Mouse (Mus musculus): Measurements from ENCODE around the gene Enkur.
A peak's percentile ranks its signal among the peaks of the same experiment; 100 is the strongest.
"Not testable (repeated sequence)": the region's sequence is repeated elsewhere in the genome, so short reads cannot be mapped to it uniquely, and the experiment has no call there.

Enkur gene

GRCm38 (mm10) chr2:21204912-21205830 is at the start of gene Enkur, which contains the start of gene Thnsl1:
Enkur (minus strand) TSS chr2:21205365.
Thnsl1 (plus strand) TSS chr2:21205724.
- DNase-seq (ENCODE audit: low spot score in 2 of 2) = peak; percentile 96

DNA sequence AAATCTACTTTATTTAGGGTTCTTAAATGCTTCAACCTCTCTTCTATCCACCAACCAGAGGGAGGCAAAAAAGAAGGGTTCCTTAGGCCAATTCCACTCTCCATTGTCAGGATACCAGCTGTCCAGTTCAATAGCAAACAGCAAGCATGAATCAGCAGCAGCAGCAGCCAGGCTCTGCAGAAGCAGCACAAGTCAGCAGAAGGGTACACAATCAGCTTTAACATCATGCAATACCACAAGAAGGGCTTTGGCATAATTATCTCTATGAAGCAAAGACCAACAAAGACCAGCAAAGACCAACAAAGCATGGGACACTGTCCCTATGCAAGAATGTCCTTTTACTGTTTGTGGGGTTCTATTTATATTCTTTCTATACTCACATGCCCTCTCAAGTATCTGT is 49.1 kb upstream of the Enkur start:
- DNase-seq (ENCODE audit: low spot score in 2 of 2) = no peak

DNA sequence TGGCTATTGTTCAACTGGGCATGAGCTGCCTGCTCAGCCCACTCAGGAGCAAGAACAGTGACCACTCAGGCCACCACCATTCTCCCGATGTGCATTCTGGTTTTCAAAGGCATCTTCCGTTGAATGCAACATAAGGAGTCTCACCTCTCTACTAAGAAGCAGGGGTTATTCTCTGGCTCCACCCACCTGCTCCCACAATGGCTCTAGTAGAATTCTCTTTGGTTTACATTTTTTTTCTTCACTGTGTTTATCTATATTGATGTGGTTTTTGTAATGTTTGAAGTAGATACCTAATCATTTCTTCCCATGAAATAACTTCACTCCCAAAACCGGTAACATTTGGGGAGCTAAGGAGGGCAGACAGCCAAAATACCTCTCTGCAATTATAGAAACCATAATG is 48.5 kb upstream of the Enkur start:
- DNase-seq (ENCODE audit: low spot score in 2 of 2) = no peak

GRCm38 (mm10) chr2:21245477-21246102 is 40.4 kb upstream of the Enkur start:
- no peak for DNase-seq (ENCODE audit: low spot score in 2 of 2)

GRCm38 (mm10) chr2:21244986-21245385 is 39.8 kb upstream of the Enkur start:
- no peak for DNase-seq (ENCODE audit: low spot score in 2 of 2)

GRCm38 (mm10) chr2:21244104-21244503 is 38.9 kb upstream of the Enkur start:
- DNase-seq (ENCODE audit: low spot score in 2 of 2) = not testable (repeated sequence)

GRCm38 (mm10) chr2:21236846-21237245 is 31.7 kb upstream of the Enkur start:
- DNase-seq (ENCODE audit: low spot score in 2 of 2) = no peak

DNA sequence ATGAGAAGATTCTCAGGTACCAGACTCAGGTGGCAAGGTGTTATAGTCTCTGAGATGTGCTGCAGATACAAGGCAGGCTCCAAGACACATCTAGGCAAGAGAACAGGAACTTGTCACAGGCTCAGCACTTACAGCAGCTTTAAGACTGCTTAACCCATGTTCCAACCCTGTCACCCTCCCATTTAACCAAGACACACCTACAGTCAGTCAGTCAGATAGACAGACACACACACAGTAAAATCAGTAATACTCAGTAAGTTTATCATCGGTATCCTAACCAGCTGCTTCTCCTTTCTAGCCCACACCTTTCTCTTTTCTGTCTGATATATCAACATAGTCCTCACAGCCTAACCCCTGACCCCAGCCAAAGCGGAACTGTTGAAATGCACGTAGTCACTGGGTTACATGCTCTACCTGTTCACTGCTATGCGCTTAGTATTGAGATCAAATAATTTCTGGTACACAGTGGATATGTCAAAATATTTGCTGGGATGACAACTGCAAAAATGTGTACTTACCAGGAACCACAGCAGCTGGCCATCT is 30.8 kb upstream of the Enkur start:
- DNase-seq (ENCODE audit: low spot score in 2 of 2) = no peak

- no peak for DNase-seq (ENCODE audit: low spot score in 2 of 2)
Observed at GRCm38 (mm10) chr2:21234871-21235648, 29.9 kb upstream of the Enkur start.

DNA sequence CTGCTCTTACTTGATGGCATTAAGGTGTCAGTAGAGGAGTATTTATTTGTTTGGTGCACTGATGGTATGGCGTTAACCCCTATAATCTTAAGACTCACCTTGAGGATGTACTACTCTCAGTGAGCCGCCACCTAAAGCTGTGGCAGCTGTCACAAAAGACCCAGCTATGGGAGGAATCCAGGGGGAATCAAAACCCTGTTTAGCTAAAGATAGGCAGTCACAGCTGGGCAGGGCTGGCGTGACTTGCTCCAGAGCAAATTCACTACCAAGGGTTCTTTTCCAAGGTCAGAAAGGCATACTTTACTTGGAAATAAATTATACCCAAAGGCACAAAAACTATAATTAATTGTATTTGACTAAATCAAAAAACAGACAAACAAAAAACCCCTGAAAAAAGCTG is 26.0 kb upstream of the Enkur start:
- DNase-seq (ENCODE audit: low spot score in 2 of 2) = no peak

- no peak for DNase-seq (ENCODE audit: low spot score in 2 of 2)
Observed at GRCm38 (mm10) chr2:21230276-21230675, 25.1 kb upstream of the Enkur start.

GRCm38 (mm10) chr2:21222453-21223384 is 17.6 kb upstream of the Enkur start:
- DNase-seq (ENCODE audit: low spot score in 2 of 2) = no peak

DNA sequence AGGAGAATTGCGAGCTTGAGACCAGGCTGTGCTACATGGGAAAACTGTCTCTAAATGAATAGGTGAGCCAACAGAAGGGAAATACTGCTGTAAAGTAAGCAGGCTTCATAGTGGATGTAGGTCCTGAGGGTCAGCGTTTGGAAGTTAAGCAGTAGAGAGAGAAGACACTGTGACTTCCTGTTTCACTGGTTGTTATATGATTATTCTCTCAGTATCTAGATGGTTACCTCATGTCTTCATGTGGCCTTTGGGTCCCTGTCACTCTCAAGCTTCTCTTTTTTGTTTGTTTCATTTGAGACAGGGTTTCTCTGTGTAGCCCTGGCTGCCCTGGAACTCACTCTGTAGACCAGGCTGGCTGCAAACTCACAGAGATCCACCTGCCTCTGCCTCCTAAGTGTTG is 10.1 kb upstream of the Enkur start:
- DNase-seq (ENCODE audit: low spot score in 2 of 2) = no peak

DNA sequence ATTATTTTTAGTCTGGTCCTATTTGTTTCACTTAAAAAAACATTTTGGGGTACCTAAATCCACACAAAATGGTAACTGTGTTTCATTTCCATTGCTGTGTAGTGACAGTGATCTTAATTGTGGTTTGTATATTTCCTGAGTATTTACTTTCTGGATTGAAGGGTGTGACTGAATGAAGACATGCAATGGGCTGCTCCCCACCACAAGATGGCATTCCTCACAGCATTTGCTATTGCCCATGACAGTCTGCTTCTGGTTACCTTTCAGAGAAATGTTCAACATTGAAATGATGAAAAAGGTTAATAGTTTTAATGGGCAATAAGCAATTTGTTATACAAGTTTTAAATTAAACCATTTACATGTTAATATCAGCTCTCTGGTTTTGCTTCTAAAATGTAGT is 9.2 kb upstream of the Enkur start:
- DNase-seq (ENCODE audit: low spot score in 2 of 2) = no peak

- no peak for DNase-seq (ENCODE audit: low spot score in 2 of 2)
Observed at GRCm38 (mm10) chr2:21211361-21211760, 6.2 kb upstream of the Enkur start.

- DNase-seq (ENCODE audit: low spot score in 2 of 2) = no peak
Observed at GRCm38 (mm10) chr2:21206278-21206677, 1.1 kb upstream of the Enkur start.

DNA sequence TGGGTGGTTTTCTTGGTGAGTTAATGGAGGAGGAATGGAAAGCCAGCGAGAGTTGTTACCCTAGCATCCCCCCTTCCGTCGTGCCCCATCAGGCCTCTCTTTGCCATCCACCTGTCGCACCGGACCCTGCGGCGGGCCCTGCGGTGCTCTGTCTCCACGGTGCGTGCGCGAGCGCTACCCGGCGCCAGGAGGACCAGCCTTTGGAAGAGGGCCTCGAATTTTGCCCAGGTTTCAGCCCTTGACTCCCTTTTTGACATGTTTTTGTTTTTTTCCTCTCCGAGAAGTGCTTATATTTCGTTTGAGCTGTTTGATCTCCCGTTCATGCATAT is 630 bp upstream of the Enkur start:
- no peak for DNase-seq (ENCODE audit: low spot score in 2 of 2)

GRCm38 (mm10) chr2:21202754-21203153 is 2.4 kb downstream of the Enkur start:
- DNase-seq (ENCODE audit: low spot score in 2 of 2) = no peak

DNA sequence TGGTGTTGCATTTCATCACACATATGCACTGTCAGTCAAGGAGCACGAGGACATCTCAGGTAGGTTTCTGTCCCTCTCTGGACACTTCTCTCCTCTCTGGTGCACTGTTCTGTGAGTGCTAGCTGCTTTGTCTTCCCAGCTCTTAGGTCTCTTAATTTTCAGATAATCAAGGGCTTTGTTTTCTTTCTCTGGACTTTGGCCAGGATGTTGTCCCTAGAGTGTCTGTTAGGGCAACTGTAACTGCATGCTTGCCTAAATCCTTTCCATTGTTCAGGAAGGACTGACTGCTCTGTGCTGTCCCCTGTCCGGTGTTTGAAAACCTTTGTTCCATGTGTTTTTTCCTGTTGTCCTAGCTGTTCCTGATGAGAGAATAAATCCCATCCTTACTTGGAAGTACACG is 6.1 kb downstream of the Enkur start:
- no peak for DNase-seq (ENCODE audit: low spot score in 2 of 2)

GRCm38 (mm10) chr2:21195233-21195632 is 9.9 kb downstream of the Enkur start:
- no peak for DNase-seq (ENCODE audit: low spot score in 2 of 2)

- no peak for DNase-seq (ENCODE audit: low spot score in 2 of 2)
Observed at GRCm38 (mm10) chr2:21191232-21191631, 13.9 kb downstream of the Enkur start.
